Mouse (Mus musculus) intestine, embryonic 16.5 days (tissue): ENCODE measurements around the gene Got1. TPM values are rescaled to one million over a fixed set of nuclear protein-coding genes. Genes with fewer than 3 reads are reported as not detected.

Source experiments
- ATAC-seq: fragments of 200-750 bp; cut with Nextera tagmentation; 2 replicates; pipeline ENCODE4 v1.8.0; 2017; ENCODE audit warnings: moderate TSS enrichment, moderate library complexity
- H3K27ac ChIP-seq: fragments of 300-500 bp; sonication (generic); 2 replicates; pipeline ENCODE4 v1.5.1; 2014; ENCODE audit warnings: mild to moderate bottlenecking, low read length
- H3K27me3 ChIP-seq: fragments of 300-500 bp; sonication (generic); replicated peaks from 2 replicates; pipeline ENCODE4 v1.6.1; 2014; ENCODE audit warnings: low read length, control low read depth, mixed read lengths; ENCODE audit not compliant: control insufficient read depth, insufficient read depth
- H3K36me3 ChIP-seq: fragments of 300-500 bp; sonication (generic); 2 replicates; pipeline ENCODE4 v1.6.1; 2014; ENCODE audit warnings: low read length, control low read depth; ENCODE audit not compliant: control insufficient read depth, insufficient read depth
- H3K4me1 ChIP-seq: fragments of 300-500 bp; sonication (generic); 2 replicates; pipeline ENCODE4 v1.6.1; 2014; ENCODE audit warnings: low read length, control low read depth, mixed read lengths; ENCODE audit not compliant: control insufficient read depth, insufficient read depth
- H3K4me2 ChIP-seq: fragments of 300-500 bp; sonication (generic); 2 replicates; pipeline ENCODE4 v1.6.1; 2014; ENCODE audit warnings: low read depth, low read length, control low read depth
- H3K4me3 ChIP-seq: fragments of 300-500 bp; sonication (generic); 2 replicates; pipeline ENCODE4 v1.5.1; 2014; ENCODE audit warnings: mild to moderate bottlenecking, low read length
- H3K9ac ChIP-seq: fragments of 300-500 bp; sonication (generic); 2 replicates; pipeline ENCODE4 v1.6.1; 2014; ENCODE audit warnings: low read depth, low read length
- H3K9me3 ChIP-seq: fragments of 300-500 bp; sonication (generic); 2 replicates; pipeline ENCODE4 v1.6.1; 2016; ENCODE audit warnings: low read length, control low read depth; ENCODE audit not compliant: control insufficient read depth
- WGBS: fragments of 180-500 bp; shearing (Covaris S2); extraction: QIAGEN DNeasy Blood & Tissue Kit; methylation state at CpG from one replicate; pipeline ENCODE4 v1.1.7; 2014; 5-methylcytosine and 5-hydroxymethylcytosine counted together
- polyA plus RNA-seq: library from polyadenylated mRNA; unstranded; fragments of >200 nt; fragmentation: Nextera tagmentation; extraction: Ambion mirVana; gene quantifications from 2 replicates; pipeline ENCODE4 v1.2.1, GENCODE M21; 2015

Got1 gene
- polyA plus RNA-seq, result 70.5 and 73.4 TPM in 2 replicates

- no peaks in the 10 kb centered on the region; the same call in 1 of the 2 replicates for H3K27me3 ChIP-seq
- no peaks in the 10 kb centered on the region for H3K9me3 ChIP-seq
- H3K4me2 ChIP-seq, result peak within 1 kb of the TSS; percentile 91
- under 1% methylated on average over 58 of the region's 58 CpGs for WGBS
- peak within 1 kb of the TSS; percentile 81 for H3K9ac ChIP-seq
- peak within 1 kb of the TSS; percentile 65 for H3K27ac ChIP-seq
- H3K4me3 ChIP-seq, result peak within 1 kb of the TSS; percentile 71
- no peaks in the 10 kb centered on the region for H3K36me3 ChIP-seq
- H3K4me1 ChIP-seq, result peaks cover 11% of the 10 kb centered on the region
- peak; percentile 99 for ATAC-seq
These were observed at the start of gene Got1 for GRCm38 (mm10) chr19:43524187-43525103. TSS of gene Got1 (minus strand) at chr19:43524605.

- H3K27me3 ChIP-seq, result peaks cover 12% of the 10 kb centered on the region; the same call in 1 of the 2 replicates
- peak overlapping the region; percentile 79 for H3K4me2 ChIP-seq
- peak; percentile 87 for ATAC-seq
- H3K9me3 ChIP-seq, result no peaks in the 10 kb centered on the region
- 13% methylated on average over 32 of the region's 32 CpGs for WGBS
- H3K4me1 ChIP-seq, result peaks cover 8% of the 10 kb centered on the region
- peak overlapping the region; percentile 46 for H3K4me3 ChIP-seq
- no peaks in the 10 kb centered on the region for H3K36me3 ChIP-seq
- H3K9ac ChIP-seq, result peak overlapping the region; percentile 53; the same call in 1 of the 2 replicates
- 0 out of 2 replicates have a peak overlapping the region, but pooled peaks have one; percentile 20 for H3K27ac ChIP-seq
These were observed 46.7 kb upstream of the Got1 start for GRCm38 (mm10) chr19:43570831-43571790.

GRCm38 (mm10) chr19:43569133-43569532 lies 44.7 kb upstream of the Got1 start:
- Histone ChIP-seq H3K4me3 (no peak overlapping the region), H3K27ac (no peak overlapping the region), H3K9ac (no peak overlapping the region), H3K9me3 (no peaks in the 10 kb centered on the region), H3K4me2 (no peak overlapping the region), H3K4me1 (peaks cover 19% of the 10 kb centered on the region), H3K27me3 (peaks cover 12% of the 10 kb centered on the region; the same call in 1 of the 2 replicates), H3K36me3 (no peaks in the 10 kb centered on the region)
- 64% methylated on average over 6 of the region's 6 CpGs for WGBS
- no peak for ATAC-seq

GRCm38 (mm10) chr19:43568298-43568697 lies 43.9 kb upstream of the Got1 start:
- WGBS, result 67% methylated on average over 9 of the region's 9 CpGs
- Histone ChIP-seq H3K4me2 (no peak overlapping the region), H3K36me3 (no peaks in the 10 kb centered on the region), H3K9me3 (no peaks in the 10 kb centered on the region), H3K27me3 (peaks cover 9% of the 10 kb centered on the region; the same call in 1 of the 2 replicates), H3K4me3 (no peak overlapping the region), H3K9ac (no peak overlapping the region), H3K4me1 (peaks cover 25% of the 10 kb centered on the region), H3K27ac (no peak overlapping the region)
- no peak for ATAC-seq

DNA sequence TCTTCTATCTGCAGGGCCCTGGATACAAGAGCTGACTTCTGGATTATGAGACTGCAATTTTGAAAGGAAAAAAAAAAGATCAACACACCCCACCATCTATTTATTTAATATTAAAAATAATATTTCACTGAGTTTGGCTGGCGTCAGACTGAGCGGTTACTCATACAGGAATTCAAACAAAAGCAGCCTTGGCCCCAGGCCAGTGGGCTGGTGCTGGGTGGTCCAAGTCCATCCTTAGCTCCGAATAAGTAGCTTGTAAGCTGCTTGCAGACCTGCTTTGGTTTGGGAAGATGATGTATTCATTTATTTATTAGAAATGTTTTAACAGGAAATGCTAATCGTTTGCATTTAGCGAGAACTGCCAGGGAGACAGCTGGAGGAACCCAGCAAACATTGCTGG lies 38.8 kb upstream of the Got1 start:
- Histone ChIP-seq H3K27ac (peak overlapping the region; percentile 87; the same call in 1 of the 2 replicates), H3K4me1 (peaks cover 24% of the 10 kb centered on the region), H3K27me3 (no peaks in the 10 kb centered on the region; the same call in 1 of the 2 replicates), H3K4me2 (no peak overlapping the region), H3K9me3 (no peaks in the 10 kb centered on the region), H3K4me3 (no peak overlapping the region), H3K9ac (no peak overlapping the region), H3K36me3 (no peaks in the 10 kb centered on the region)
- 45% methylated on average over 5 of the region's 5 CpGs for WGBS
- ATAC-seq, result peak; percentile 74

- WGBS, result 84% methylated on average over 4 of the region's 4 CpGs
- no peaks in the 10 kb centered on the region; the same call in 1 of the 2 replicates for H3K27me3 ChIP-seq
- no peak overlapping the region for H3K9ac ChIP-seq
- ATAC-seq, result no peak
- H3K36me3 ChIP-seq, result no peaks in the 10 kb centered on the region
- H3K27ac ChIP-seq, result no peak overlapping the region
- H3K4me3 ChIP-seq, result no peak overlapping the region
- H3K4me2 ChIP-seq, result no peak overlapping the region
- H3K4me1 ChIP-seq, result peaks cover 24% of the 10 kb centered on the region
- H3K9me3 ChIP-seq, result no peaks in the 10 kb centered on the region
These were observed 37.4 kb upstream of the Got1 start for GRCm38 (mm10) chr19:43561841-43562240.

GRCm38 (mm10) chr19:43560244-43560643 lies 35.8 kb upstream of the Got1 start:
- no peak overlapping the region for H3K9ac ChIP-seq
- no peaks in the 10 kb centered on the region; the same call in 1 of the 2 replicates for H3K27me3 ChIP-seq
- H3K36me3 ChIP-seq, result no peaks in the 10 kb centered on the region
- no peak overlapping the region for H3K4me3 ChIP-seq
- no peaks in the 10 kb centered on the region for H3K9me3 ChIP-seq
- peak overlapping the region; percentile 69 for H3K27ac ChIP-seq
- WGBS, result 78% methylated on average over 2 of the region's 2 CpGs
- H3K4me2 ChIP-seq, result no peak overlapping the region
- no peak for ATAC-seq
- peaks cover 17% of the 10 kb centered on the region for H3K4me1 ChIP-seq

GRCm38 (mm10) chr19:43551493-43551890 lies 27.1 kb upstream of the Got1 start:
- Histone ChIP-seq H3K4me3 (no peak overlapping the region), H3K9me3 (no peaks in the 10 kb centered on the region), H3K4me2 (no peak overlapping the region), H3K27ac (no peak overlapping the region), H3K9ac (no peak overlapping the region), H3K27me3 (no peaks in the 10 kb centered on the region), H3K36me3 (no peaks in the 10 kb centered on the region), H3K4me1 (no peaks in the 10 kb centered on the region)
- ATAC-seq, result no peak
- 66% methylated on average over 6 of the region's 6 CpGs for WGBS
